Mouse (Mus musculus): ENCODE results near the gene Gm4559. TPM values are rescaled to one million over a fixed set of nuclear protein-coding genes. Genes with fewer than 3 reads are reported as not detected.
"Not testable (repeated sequence)": the region's sequence is repeated elsewhere in the genome, so short reads cannot be mapped to it uniquely, and the experiment has no call there.

Gm4559 gene
- total and polyA plus RNA-seq, 2 experiments from 2014 or later, result not detected

- Histone ChIP-seq H3K27me3 (ENCODE audit: insufficient read depth, low read length) (no peaks in the 10 kb centered on the region), H3K27ac (ENCODE audit: low read depth, low read length) (no peak overlapping the region), H3K9ac (replicated peaks; ENCODE audit: low read length, poor library complexity, severe bottlenecking) (no peak overlapping the region), H3K4me3 (ENCODE audit: low read depth, low read length) (no peak overlapping the region), H3K4me2 (ENCODE audit: low read depth, low read length, poor library complexity, severe bottlenecking) (no peak overlapping the region), H3K9me3 (ENCODE audit: low read length) (0 out of 2 replicates have a peak, but pooled peaks cover 4% of the 10 kb centered on the region), H3K36me3 (ENCODE audit: insufficient read depth, low read length) (no peaks in the 10 kb centered on the region), H3K4me1 (ENCODE audit: insufficient read depth, low read length) (no peaks in the 10 kb centered on the region)
- TF ChIP-seq CTCF (IDR thresholded peaks at IDR 0.05), result no peak
- WGBS, result 35% methylated on average over 1 of the region's 1 CpGs
- ATAC-seq (ENCODE audit: low FRiP score) (no peak), DNase-seq (ENCODE audit: low spot score) (no peak)
These were observed 42.6 kb downstream of the Gm4559 start for GRCm38 (mm10) chr7:142231540-142231939.

DNA sequence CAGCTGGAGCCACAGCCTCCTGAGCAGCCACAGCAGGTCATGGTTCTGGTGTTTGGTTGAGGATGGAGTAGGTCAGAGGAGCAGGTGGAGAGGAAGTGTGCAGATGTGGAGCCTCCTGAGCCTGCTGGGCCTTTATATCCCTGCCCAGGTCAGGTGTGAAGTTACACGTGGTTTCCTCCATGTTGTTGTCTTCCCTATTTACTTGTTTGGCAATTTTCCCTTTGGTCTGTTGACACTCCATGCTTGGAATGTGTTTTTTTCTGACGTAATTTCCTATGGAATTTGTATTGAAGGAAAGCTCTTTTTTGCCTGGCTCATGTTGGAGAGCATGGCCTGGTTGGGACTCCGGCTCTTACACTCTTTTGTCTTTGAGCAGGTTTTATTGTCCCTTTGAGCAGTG is 44.3 kb downstream of the Gm4559 start, which contains the start of gene Krtap5-5:
Gene Krtap5-5, minus strand, starts transcription at position 101 of the 400 bp plus-strand sequence.
- H3K4me3 ChIP-seq (ENCODE audit: low read depth, low read length); ATAC-seq (ENCODE audit: low FRiP score); DNase-seq (ENCODE audit: low spot score); H3K27ac ChIP-seq (ENCODE audit: low read depth, low read length); H3K27me3 ChIP-seq (ENCODE audit: insufficient read depth, low read length); H3K36me3 ChIP-seq (ENCODE audit: insufficient read depth, low read length); H3K9ac ChIP-seq (replicated peaks; ENCODE audit: low read length, poor library complexity, severe bottlenecking); H3K4me1 ChIP-seq (ENCODE audit: insufficient read depth, low read length); H3K4me2 ChIP-seq (ENCODE audit: low read depth, low read length, poor library complexity, severe bottlenecking); H3K9me3 ChIP-seq (ENCODE audit: low read length): not testable (repeated sequence)
- WGBS, result 55% methylated on average over 3 of the region's 3 CpGs

GRCm38 (mm10) chr7:142224518-142224917 is 49.6 kb downstream of the Gm4559 start:
- no peak for TF ChIP-seq CTCF (IDR thresholded peaks at IDR 0.05)
- Histone ChIP-seq H3K36me3 (ENCODE audit: insufficient read depth, low read length) (no peaks in the 10 kb centered on the region), H3K27ac (ENCODE audit: low read depth, low read length) (no peak overlapping the region), H3K4me2 (ENCODE audit: low read depth, low read length, poor library complexity, severe bottlenecking) (no peak overlapping the region), H3K9ac (replicated peaks; ENCODE audit: low read length, poor library complexity, severe bottlenecking) (no peak overlapping the region), H3K4me3 (ENCODE audit: low read depth, low read length) (no peak overlapping the region), H3K4me1 (ENCODE audit: insufficient read depth, low read length) (no peaks in the 10 kb centered on the region), H3K27me3 (ENCODE audit: insufficient read depth, low read length) (no peaks in the 10 kb centered on the region), H3K9me3 (ENCODE audit: low read length) (no peaks in the 10 kb centered on the region)
- ATAC-seq (ENCODE audit: low FRiP score) (no peak), DNase-seq (ENCODE audit: low spot score) (no peak)
- 57% methylated on average over 2 of the region's 2 CpGs for WGBS

Other genes starting within 250 kb of the Gm4559 start
- 27.4 and 31.6 TPM in 2 replicates for gene Mob2, start 213.3 kb downstream of the Gm4559 start, total RNA-seq (2014; rRNA removed)
- gene Mob2, start 213.3 kb downstream of the Gm4559 start, polyA plus RNA-seq (2015; fragmentation: Nextera tagmentation; extraction: Ambion mirVana), result 38.0 and 41.3 TPM in 2 replicates
- gene Dusp8, start 178.5 kb downstream of the Gm4559 start, total RNA-seq (2014; rRNA removed), result 144 and 175 TPM in 2 replicates
- gene Dusp8, start 178.5 kb downstream of the Gm4559 start, polyA plus RNA-seq (2015; fragmentation: Nextera tagmentation; extraction: Ambion mirVana), result 94.2 and 99.9 TPM in 2 replicates
- not detected in 2 replicates for gene Gm45618, start 153.6 kb downstream of the Gm4559 start, total RNA-seq (2014; rRNA removed)
- not detected in 2 replicates for gene Gm45618, start 153.6 kb downstream of the Gm4559 start, polyA plus RNA-seq (2015; fragmentation: Nextera tagmentation; extraction: Ambion mirVana)
- gene Gm39115, start 138.3 kb downstream of the Gm4559 start, total RNA-seq (2014; rRNA removed), result not detected in 2 replicates
- gene Gm39115, start 138.3 kb downstream of the Gm4559 start, polyA plus RNA-seq (2015; fragmentation: Nextera tagmentation; extraction: Ambion mirVana), result not detected in 2 replicates
- not detected in 2 replicates for gene Gm45337, start 129.8 kb downstream of the Gm4559 start, total RNA-seq (2014; rRNA removed)
- not detected in 2 replicates for gene Gm45337, start 129.8 kb downstream of the Gm4559 start, polyA plus RNA-seq (2015; fragmentation: Nextera tagmentation; extraction: Ambion mirVana)
- not detected in 2 replicates for gene Gm29735, start 117.2 kb downstream of the Gm4559 start, total RNA-seq (2014; rRNA removed)
- gene Gm29735, start 117.2 kb downstream of the Gm4559 start, polyA plus RNA-seq (2015; fragmentation: Nextera tagmentation; extraction: Ambion mirVana), result not detected in 2 replicates
- not detected in 2 replicates for gene Gm4553, start 108.6 kb downstream of the Gm4559 start, total RNA-seq (2014; rRNA removed)
- gene Gm4553, start 108.6 kb downstream of the Gm4559 start, polyA plus RNA-seq (2015; fragmentation: Nextera tagmentation; extraction: Ambion mirVana), result not detected in 2 replicates
- not detected in 2 replicates for gene Krtap5-2, start 98.4 kb downstream of the Gm4559 start, total RNA-seq (2014; rRNA removed)
- not detected in 2 replicates for gene Krtap5-2, start 98.4 kb downstream of the Gm4559 start, polyA plus RNA-seq (2015; fragmentation: Nextera tagmentation; extraction: Ambion mirVana)
- gene Gm10153, start 84.0 kb downstream of the Gm4559 start, total RNA-seq (2014; rRNA removed), result not detected in 2 replicates
- not detected in 2 replicates for gene Gm10153, start 84.0 kb downstream of the Gm4559 start, polyA plus RNA-seq (2015; fragmentation: Nextera tagmentation; extraction: Ambion mirVana)
- gene Krtap5-3, start 73.0 kb downstream of the Gm4559 start, total RNA-seq (2014; rRNA removed), result not detected in 2 replicates
- not detected in 2 replicates for gene Krtap5-3, start 73.0 kb downstream of the Gm4559 start, polyA plus RNA-seq (2015; fragmentation: Nextera tagmentation; extraction: Ambion mirVana)
- not detected in 2 replicates for gene Gm7579, start 62.5 kb downstream of the Gm4559 start, total RNA-seq (2014; rRNA removed)
- gene Gm7579, start 62.5 kb downstream of the Gm4559 start, polyA plus RNA-seq (2015; fragmentation: Nextera tagmentation; extraction: Ambion mirVana), result not detected in 2 replicates
- not detected in 2 replicates for gene Krtap5-5, start 44.4 kb downstream of the Gm4559 start, total RNA-seq (2014; rRNA removed)
- not detected in 2 replicates for gene Krtap5-5, start 44.4 kb downstream of the Gm4559 start, polyA plus RNA-seq (2015; fragmentation: Nextera tagmentation; extraction: Ambion mirVana)
- not detected in 2 replicates for gene Gm40460, start 33.3 kb downstream of the Gm4559 start, total RNA-seq (2014; rRNA removed)
- not detected in 2 replicates for gene Gm40460, start 33.3 kb downstream of the Gm4559 start, polyA plus RNA-seq (2015; fragmentation: Nextera tagmentation; extraction: Ambion mirVana)
- gene Gm2431, start 16.0 kb downstream of the Gm4559 start, total RNA-seq (2014; rRNA removed), result not detected in 2 replicates
- not detected in 2 replicates for gene Gm2431, start 16.0 kb downstream of the Gm4559 start, polyA plus RNA-seq (2015; fragmentation: Nextera tagmentation; extraction: Ambion mirVana)
- not detected in 2 replicates for gene Krtap5-1, start 22.8 kb upstream of the Gm4559 start, total RNA-seq (2014; rRNA removed)
- gene Krtap5-1, start 22.8 kb upstream of the Gm4559 start, polyA plus RNA-seq (2015; fragmentation: Nextera tagmentation; extraction: Ambion mirVana), result not detected in 2 replicates
- gene Krtap5-4, start 29.2 kb upstream of the Gm4559 start, total RNA-seq (2014; rRNA removed), result not detected in 2 replicates
- gene Krtap5-4, start 29.2 kb upstream of the Gm4559 start, polyA plus RNA-seq (2015; fragmentation: Nextera tagmentation; extraction: Ambion mirVana), result not detected in 2 replicates
- 16.4 and 21.8 TPM in 2 replicates for gene Ifitm10, start 99.4 kb upstream of the Gm4559 start, total RNA-seq (2014; rRNA removed)
- gene Ifitm10, start 99.4 kb upstream of the Gm4559 start, polyA plus RNA-seq (2015; fragmentation: Nextera tagmentation; extraction: Ambion mirVana), result 20.8 and 23.5 TPM in 2 replicates
- 3.3 TPM in 1 of 2 replicates, not detected in the other for gene Gm49369, start 108.3 kb upstream of the Gm4559 start, total RNA-seq (2014; rRNA removed)
- gene Gm49369, start 108.3 kb upstream of the Gm4559 start, polyA plus RNA-seq (2015; fragmentation: Nextera tagmentation; extraction: Ambion mirVana), result not detected in 2 replicates
- 520 and 652 TPM in 2 replicates for gene Ctsd, start 113.7 kb upstream of the Gm4559 start, total RNA-seq (2014; rRNA removed)
- 320 and 345 TPM in 2 replicates for gene Ctsd, start 113.7 kb upstream of the Gm4559 start, polyA plus RNA-seq (2015; fragmentation: Nextera tagmentation; extraction: Ambion mirVana)
- gene Syt8, start 160.5 kb upstream of the Gm4559 start, total RNA-seq (2014; rRNA removed), result not detected in 2 replicates
- not detected in 2 replicates for gene Syt8, start 160.5 kb upstream of the Gm4559 start, polyA plus RNA-seq (2015; fragmentation: Nextera tagmentation; extraction: Ambion mirVana)
- gene Tnni2, start 167.4 kb upstream of the Gm4559 start, total RNA-seq (2014; rRNA removed), result not detected in 2 replicates
- 0.46 and 0.56 TPM in 2 replicates for gene Tnni2, start 167.4 kb upstream of the Gm4559 start, polyA plus RNA-seq (2015; fragmentation: Nextera tagmentation; extraction: Ambion mirVana)
- gene Lsp1, start 186.4 kb upstream of the Gm4559 start, total RNA-seq (2014; rRNA removed), result 5.1 and 11.0 TPM in 2 replicates
- gene Lsp1, start 186.4 kb upstream of the Gm4559 start, polyA plus RNA-seq (2015; fragmentation: Nextera tagmentation; extraction: Ambion mirVana), result 5.3 and 8.7 TPM in 2 replicates
- 1.3 and 1.5 TPM in 2 replicates for gene Tnnt3, start 224.5 kb upstream of the Gm4559 start, total RNA-seq (2014; rRNA removed)
- gene Tnnt3, start 224.5 kb upstream of the Gm4559 start, polyA plus RNA-seq (2015; fragmentation: Nextera tagmentation; extraction: Ambion mirVana), result 2.0 and 3.1 TPM in 2 replicates